Mouse (Mus musculus): Measurements from ENCODE around the gene C4b. TPM values are rescaled to one million over a fixed set of nuclear protein-coding genes. Genes with fewer than 3 reads are reported as not detected.
"Not testable (repeated sequence)": the region's sequence is repeated elsewhere in the genome, so short reads cannot be mapped to it uniquely, and the experiment has no call there.

Gene C4b
- 0.32 and 0.49 TPM in 2 replicates for polyA plus RNA-seq (2015; fragmentation: Nextera tagmentation; extraction: Ambion mirVana)

DNA sequence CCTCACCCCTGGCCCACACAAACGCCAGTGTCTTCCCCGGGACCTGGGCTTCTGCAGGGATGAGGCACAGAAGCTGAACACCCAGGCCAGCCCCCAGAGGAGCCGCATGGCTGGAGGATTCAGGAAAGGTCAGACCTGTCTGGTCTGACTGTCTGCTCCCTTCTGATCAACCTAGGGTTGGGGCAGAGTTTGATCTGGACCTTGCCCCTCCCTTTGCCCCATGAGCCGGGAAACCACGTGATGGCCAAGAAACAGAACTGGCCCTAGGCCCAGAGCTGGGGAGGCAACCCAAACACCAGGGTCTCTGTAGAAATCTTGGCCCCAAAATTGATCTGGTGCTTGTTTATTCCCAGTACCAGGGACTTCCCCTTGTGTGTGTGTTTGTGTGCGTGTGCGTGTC, at the start of gene C4b:
TSS of gene C4b (minus strand) at position 164 of the 400 bp plus-strand sequence.
- no peak for DNase-seq (ENCODE audit: low spot score)

DNA sequence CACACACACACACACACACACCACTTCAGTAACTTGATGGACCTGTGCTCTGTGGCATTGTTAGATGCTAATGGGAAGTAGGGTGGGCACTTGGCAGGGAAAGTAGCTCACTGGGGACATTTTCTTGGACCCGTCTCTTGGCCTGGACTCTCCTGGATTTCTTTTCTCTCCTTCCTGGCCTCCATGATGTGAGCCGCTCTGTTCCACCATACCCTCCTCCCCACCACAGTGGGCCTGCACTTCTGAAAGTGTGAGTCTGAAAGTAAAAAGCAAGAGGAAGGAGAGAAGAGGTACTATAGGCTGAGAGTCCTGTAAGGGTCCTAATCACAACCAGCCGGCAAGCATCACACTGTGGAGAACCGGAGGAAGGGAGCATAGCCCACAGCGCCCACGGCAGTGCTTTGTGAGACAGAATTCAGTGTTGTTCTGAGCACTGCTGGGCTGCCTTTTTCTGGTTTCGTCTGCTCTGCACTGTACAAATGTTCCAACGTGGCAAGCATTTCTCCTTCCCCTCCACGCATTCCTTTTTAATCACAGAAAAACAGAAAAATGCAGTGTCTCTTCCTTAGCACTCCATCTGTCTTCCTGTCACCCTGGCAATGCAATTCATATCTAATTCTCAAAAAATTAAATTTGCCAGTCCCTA, 34.1 kb upstream of the C4b start:
- no peak for DNase-seq (ENCODE audit: low spot score)

DNA sequence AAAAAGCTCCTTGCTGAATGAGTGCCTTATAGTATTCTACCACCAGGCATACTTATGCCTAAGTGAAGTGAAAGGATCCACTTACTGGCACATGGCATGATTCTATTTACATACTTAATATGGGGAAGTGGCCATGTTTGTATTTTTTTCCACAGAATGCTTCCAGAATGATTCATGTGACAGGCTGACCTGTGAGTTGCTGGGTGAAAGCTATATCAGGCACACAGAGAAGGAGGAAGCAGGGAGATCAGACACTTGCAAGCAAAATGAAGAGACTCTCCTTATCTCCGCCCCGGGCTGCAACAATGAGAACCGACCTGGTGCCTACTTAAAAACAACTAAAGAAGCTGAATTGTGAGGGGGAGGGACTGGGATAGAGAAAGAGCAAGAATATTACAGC, 17.8 kb upstream of the C4b start:
- DNase-seq (ENCODE audit: low spot score): no peak

DNA sequence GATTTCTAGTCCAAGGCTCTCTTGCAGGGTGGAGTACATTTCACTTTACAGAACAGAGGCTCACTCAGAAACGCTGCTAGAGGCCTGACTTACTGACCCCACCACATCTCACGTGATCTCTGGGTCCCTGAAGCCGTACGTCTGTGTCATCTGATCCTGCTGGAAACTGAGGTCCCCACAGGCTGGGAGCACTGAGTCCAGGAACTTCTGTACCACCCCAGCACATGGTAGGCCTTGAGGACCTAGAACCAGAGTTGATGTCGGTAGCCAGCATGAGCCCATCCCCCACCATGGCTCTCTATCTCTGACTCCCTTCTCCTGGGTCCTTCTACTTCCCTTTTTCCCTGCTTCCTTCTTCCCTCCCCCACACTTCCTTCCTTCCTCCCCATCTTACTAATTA, 2.8 kb upstream of the C4b start:
- DNase-seq (ENCODE audit: low spot score): no peak

DNA sequence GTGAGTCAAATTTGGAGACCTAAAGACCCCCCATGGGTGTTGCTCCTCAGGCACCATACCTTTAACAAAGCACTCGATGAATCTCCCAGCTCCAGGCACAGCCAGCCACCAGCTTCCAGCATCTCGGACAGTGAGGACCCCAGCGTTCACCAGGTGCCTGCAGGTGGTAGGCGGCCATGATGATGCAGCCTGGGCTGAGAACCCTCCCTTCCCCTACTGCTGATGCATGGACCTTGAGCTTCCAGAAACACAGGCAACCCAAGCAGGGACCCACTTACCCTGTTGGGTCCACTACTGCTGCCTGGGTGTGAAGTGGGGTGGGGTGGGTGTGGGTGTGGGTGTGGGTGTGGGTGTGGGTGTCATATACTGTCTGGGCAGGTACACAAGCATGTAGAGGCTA, 1.5 kb upstream of the C4b start:
- DNase-seq (ENCODE audit: low spot score): not testable (repeated sequence)

DNA sequence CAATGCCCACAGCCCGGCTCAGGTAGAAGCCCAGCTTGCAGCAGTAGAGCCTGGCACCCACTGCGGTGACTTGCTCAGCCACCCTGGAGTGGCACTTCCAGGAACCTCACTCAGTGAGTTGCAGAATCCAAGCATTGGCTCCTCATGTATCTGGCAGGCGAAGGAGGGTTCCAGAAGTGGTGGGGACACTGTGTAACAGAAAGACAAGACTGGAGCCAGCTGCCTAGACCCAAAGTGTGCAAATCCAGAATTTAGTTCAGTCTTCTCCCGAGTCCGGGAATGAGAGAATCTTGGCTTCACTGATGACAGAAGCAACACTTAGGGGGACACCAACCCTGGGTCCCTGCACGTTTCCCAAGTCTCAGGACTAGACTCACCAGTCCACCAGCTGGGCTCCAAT, 929 bp upstream of the C4b start:
- not testable (repeated sequence) for DNase-seq (ENCODE audit: low spot score)

DNA sequence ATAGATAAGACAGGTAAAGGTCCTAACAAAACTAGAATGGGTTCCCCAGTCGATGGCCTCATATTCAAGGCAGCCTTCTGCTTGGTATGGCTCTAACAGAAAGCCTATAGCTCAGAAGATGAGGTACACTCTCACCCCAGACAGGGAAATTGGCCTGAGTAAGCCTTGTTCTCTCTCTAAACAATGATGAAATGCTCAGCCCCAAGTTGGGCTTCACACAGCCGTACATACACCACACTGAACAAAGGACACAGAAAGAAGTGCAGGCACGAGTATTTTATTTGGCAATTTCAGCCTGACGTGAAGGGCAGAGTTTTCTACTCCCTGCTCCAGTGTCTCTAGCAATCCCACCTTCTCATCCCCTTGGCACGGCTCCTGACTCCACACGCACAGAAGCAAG, 524 bp upstream of the C4b start:
- no peak for DNase-seq (ENCODE audit: low spot score)

DNA sequence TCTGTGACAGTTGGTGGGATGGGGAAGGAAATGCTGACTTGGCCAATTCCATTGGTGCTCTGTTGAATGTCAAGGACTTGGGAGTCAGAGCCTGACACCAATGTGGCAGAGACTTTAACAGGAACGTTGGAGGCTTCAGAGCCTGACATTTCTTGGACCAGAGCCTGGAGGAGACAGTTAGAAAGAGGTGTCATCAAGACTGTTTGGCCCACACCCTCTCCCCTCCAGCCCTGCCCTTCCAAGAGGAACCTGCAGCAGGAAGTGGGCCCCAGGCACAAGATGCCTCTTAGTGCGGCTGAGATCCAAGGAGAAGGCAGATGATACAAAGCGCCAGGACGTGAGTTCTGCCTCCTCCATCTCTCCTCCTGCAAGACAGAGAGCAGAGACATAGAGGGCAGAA, 3.4 kb downstream of the C4b start:
- no peak for DNase-seq (ENCODE audit: low spot score)

DNA sequence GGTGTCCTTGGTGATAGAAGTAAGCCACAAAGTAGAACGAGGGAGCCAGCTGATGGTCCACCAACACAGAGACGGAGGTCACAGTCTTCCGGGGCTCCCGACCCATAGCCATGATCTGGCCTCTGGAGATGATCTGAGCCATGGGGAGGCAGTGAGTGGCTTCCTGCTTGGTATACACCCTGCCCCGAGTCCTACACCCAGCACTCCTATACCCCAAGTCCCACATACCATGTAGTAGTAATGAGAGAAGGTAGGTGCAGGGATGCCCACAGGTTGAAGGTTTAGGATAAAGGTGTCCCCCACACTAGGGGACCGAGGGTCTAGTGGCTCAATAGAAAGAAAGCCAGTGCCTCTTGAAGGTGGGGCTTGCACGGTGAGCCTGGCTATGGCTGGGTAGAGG, 4.0 kb downstream of the C4b start:
- DNase-seq (ENCODE audit: low spot score): not testable (repeated sequence)

DNA sequence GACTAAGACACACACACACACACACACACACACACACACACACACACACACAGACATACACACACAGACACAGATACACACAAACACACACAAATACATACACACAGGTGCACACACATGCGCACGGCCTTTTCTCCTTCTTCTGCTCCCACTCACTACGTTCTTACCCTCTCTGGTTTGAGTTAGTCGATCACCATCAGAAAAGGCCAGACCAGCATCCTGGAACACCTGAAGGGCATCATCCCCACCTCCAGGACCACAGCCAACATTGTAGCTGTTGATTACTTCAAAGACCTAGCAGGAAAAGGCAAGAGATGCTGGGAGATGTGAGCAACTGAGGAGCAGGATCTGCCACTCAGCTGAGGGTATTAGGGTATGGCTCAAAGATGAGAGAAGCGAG, 6.2 kb downstream of the C4b start:
- DNase-seq (ENCODE audit: low spot score): not testable (repeated sequence)

DNA sequence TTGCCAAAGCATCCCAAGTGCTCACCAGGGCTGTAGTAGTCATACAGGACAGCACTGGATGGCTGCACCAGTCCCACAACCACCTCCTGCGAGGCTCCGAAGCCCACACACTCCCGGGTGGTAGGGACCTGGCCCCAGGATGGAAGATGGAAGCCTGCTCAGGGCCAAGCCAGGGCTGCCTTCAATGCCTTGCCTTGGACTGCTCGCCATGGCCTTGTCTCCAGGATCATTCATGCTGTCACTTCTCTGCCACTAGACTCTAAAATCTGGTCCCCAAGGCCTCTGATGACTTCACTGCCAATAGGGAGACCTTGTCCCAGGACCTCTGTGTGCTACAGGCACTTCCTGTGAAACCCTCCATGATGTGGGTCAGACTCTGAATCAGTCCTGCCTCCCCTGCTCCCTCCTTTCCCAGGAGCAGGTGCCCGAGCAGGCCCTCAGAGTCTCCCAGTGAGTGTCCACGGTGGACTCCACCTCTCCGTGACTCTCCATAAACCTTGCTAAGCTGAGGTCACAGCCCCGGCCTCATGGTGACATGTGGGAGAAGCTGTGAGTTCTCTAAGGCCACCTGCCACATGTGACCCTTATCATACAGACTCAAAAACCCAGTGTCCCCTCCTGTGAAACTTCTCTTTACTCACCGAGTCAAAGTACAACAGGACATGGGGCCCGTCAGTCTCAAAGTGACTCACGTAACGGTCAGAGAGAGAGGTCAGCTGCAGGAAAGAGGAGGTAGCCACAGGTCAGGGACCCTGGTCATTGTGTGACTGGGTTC, 13.7 kb downstream of the C4b start:
- not testable (repeated sequence) for DNase-seq (ENCODE audit: low spot score)

DNA sequence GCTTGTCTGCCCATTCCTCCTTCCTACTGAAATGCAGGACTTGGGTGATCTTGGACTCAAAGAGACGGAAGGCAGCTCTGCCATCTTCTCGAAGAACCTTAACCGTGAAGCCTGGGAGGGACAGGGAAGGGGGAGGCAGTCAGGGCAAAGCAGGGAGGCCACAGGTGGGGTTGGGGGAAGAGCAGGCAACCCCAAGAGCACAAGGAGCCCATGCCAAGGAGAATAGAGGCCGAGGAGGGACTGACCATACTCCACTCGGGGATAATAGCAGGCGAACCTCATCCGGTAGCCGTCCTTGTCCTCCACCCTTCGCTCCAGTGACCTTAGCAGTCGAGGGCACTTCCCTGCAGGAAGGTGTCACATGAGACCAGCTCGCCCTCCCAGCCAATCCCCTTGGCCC, 14.5 kb downstream of the C4b start:
- DNase-seq (ENCODE audit: low spot score): not testable (repeated sequence)

DNA sequence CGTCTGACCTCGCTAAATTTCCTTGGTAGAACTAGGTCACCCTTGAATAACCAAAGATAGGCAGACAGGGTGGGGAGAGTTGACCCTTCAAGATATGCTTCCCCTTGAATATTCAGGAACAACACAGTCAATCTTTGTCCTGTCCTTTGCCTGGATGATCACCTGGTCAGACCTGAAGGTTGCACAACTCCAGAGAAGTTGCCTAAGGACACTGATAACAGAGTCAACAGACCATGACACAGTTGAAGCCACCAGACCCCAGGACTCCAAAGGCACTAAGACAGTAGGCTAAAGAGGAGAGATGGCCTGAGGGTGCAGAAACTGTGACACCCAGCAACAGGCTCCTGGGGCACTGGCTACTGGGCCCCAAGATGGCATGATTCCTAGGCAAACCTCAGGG, 15.8 kb downstream of the C4b start:
- no peak for DNase-seq (ENCODE audit: low spot score)

DNA sequence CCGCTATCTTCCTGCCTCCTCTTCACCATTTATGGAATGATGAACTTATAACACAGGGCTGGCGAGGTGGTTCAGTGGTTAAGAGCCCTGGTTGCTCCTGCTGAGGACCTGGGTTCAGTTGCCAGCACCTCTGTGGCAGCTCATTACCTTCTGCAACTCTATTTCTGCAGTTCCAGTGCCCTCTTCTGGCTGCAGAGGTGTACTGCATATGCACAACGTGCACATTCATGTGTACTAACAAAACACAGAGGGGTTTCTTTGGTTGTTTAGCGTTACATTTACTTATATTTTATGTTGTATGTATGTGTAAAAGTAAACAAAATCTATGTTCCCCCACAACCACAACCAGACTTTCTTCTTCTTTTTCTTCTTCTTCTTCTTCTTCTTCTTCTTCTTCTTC, 20.6 kb downstream of the C4b start:
- no peak for DNase-seq (ENCODE audit: low spot score)

DNA sequence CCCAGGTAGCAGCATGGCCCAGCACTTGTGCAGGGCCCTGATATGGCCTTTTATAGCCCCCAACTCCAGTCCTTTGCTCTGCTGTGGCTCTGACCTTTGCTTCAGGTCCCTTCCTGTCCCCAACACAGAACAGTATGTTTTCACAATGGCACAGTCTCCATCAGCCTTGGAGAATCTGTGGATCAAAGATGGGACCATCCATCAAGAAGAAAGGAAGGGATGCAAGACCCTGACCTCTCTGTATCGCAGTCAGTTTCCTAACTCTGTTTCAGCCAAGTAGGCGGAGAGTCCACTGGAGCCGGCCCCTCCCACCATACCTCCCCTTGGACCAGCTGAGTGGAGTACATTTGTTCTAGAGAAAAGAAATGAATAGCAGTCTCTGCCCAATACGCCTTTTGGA, 21.4 kb downstream of the C4b start:
- not testable (repeated sequence) for DNase-seq (ENCODE audit: low spot score)

DNA sequence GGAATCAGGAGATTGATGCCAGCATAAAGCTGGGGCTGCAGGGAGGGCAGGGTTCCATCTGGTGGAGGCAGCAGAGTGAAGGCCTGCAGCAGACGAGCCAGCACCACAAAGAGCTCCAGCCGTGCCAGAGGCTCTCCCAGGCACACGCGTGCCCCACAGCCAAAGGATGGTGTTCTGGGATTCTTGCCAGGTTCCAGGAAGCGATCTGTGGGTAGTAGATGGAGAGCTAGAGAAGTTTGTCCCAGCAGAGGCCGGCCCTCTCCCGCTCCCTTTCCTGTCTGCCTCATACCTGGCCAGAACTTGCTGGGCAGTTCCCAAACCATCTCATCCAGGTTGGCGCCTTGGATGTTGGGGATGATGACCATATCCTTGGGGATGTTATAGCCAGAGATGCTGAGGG, 23.8 kb downstream of the C4b start:
- not testable (repeated sequence) for DNase-seq (ENCODE audit: low spot score)

DNA sequence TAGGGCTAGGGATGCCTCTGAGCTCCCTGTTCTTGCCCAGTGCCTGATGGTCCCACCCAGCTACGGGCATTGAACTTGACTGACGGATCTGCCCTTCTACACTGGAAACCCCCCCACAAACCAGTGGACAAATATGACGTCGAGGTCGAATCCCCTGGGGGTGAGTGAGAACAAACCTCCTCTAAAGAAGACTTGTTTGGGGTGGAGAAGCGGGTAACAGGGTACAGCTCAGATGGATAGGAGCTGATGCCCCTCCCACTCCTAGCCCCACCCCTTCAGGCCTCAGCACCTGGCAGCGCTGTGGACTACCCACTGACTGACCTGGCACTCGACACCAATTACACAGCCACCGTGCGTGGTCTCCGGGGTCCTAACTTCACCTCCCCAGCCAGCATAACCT, 26.3 kb downstream of the C4b start:
- DNase-seq (ENCODE audit: low spot score): no peak

DNA sequence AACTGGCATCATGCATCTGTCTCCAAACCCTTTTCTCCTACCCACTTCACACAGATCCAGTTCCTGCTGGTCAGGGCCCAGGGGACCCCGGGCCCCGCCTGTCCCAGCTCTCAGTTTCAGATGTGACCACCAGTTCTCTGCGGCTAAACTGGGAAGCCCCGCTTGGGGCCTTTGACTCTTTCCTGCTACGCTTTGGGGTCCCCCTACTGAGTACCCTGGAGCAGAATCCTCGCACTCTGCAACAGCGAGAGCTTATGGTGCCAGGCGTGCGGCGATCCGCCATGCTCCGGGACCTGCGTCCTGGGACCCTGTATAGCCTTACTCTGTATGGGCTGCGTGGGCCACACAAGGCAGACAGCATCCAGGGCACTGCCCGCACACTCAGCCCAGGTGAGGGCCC, 27.4 kb downstream of the C4b start:
- DNase-seq (ENCODE audit: low spot score): no peak

DNA sequence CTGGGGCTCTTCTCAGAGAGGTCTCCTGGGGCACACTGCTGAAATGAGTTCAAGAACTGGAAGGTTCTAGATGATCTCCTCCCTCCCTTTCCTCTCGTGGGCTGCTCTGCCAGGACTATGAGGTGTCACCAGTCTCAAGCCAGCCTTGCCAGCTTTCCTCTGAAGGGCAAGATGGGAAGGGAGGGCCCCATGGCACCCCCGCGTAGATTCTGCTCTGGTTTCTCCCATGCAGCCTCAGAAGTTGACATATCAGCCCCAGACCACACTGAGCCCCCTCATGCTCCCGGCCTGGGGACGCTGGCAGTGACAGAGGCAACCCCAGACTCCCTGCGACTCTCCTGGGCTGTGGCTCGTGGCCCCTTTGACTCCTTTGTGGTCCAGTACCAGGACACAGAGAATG, 28.2 kb downstream of the C4b start:
- DNase-seq (ENCODE audit: low spot score): not testable (repeated sequence)

DNA sequence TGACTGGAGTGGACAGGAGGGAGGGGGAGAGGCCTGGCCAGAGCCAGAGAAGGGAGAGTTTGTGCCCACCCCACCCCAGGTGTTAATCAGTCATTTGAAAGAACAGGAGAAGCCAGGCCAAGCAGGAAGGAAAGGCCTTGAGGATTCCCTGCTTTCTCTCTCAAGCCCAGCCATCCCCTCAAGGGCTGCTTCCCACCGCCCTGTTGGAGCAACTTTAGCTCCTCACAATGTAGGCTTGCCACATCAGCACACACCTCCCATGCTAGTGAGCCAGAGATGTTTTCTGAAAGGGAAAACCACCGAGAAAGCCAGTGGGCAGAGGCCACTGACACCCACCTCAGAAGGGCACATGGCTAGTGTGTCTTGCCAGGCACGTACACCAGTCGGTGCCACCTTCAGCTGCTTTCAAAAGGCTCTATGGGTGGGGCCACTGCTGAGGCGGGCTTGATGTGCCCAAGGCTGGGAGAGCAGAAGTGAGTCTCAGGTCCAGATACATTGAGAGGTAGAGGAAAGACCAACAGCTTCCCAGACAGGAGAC, 28.7 kb downstream of the C4b start:
- DNase-seq (ENCODE audit: low spot score): not testable (repeated sequence)

DNA sequence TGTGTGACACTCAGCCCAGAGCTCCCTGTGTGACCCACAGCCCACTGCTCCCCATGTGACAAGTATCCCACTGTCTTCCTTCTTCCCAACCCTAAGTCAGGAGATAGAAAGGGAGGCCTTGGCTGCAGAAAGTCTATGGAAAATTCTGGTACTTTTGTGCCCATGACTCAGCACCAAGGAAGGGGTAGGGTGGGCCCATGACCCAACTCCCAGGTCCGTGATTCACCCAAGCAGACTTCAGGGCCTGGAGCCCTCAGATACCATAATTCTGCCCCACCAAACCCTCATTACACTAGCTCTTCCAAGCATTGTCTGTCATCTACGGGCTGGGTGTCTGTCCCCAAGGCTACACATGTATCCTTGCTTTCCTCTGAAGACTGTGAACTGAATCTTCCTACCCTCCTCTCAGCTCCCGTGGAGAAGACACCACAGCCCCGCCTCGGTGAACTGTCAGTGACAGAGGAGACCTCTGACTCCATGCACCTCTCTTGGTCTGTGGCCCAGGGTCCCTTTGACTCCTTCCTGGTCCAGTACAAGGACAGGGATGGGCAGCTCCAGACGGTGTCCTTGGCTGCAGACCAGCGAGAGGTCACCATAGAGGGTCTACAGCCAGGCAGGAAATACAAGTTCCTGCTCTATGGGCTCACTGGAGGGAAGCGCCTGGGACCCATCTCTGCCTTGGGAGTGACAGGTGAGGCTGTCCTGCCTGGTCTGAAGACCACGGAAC, 29.3 kb downstream of the C4b start:
- not testable (repeated sequence) for DNase-seq (ENCODE audit: low spot score)

DNA sequence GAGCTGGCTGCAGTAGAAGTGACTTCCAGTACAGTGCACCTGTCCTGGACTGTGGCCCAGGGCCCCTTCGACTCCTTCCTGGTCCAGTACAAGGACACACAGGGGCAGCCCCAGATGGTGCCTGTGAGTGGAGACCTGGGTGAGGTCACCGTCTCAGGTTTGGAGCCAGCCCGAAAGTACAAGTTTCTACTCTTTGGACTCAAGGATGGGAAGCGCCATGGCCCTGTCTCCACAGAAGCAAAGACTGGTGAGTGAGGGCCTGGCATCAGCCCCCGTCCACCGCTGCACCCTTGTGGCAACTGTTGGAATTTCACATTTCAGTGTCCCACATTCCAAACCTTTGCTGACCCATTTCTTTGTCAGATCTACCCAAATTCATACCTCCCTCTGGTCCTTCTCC, 30.7 kb downstream of the C4b start:
- DNase-seq (ENCODE audit: low spot score): peak; percentile 15
